Mouse (Mus musculus) heart, postnatal 10 days (tissue): ENCODE results near the gene Dcaf7. TPM values are rescaled to one million over a fixed set of nuclear protein-coding genes. Genes with fewer than 3 reads are reported as not detected.
A peak's percentile ranks its signal among the peaks of the same experiment; 100 is the strongest.
"Not testable (repeated sequence)": the region's sequence is repeated elsewhere in the genome, so short reads cannot be mapped to it uniquely, and the experiment has no call there.

Experiments used
- DNase-seq, 2 experiments: peaks; one replicate each; pipeline ENCODE4 v3.0.0; 2021
- intact Hi-C: fragments of 180-260 bp; cut with DNase I; formaldehyde crosslinking; loops from one replicate; pipeline ENCODE4 v1.15.1; 2025
- total RNA-seq, 2 experiments: library from RNA; stranded (reverse); gene quantifications; 2 replicates each; pipeline ENCODE4 v1.2.3; 2021

The Dcaf7 gene
- total RNA-seq, result 10 to 100 TPM; 54.6 to 57.6 TPM

DNA sequence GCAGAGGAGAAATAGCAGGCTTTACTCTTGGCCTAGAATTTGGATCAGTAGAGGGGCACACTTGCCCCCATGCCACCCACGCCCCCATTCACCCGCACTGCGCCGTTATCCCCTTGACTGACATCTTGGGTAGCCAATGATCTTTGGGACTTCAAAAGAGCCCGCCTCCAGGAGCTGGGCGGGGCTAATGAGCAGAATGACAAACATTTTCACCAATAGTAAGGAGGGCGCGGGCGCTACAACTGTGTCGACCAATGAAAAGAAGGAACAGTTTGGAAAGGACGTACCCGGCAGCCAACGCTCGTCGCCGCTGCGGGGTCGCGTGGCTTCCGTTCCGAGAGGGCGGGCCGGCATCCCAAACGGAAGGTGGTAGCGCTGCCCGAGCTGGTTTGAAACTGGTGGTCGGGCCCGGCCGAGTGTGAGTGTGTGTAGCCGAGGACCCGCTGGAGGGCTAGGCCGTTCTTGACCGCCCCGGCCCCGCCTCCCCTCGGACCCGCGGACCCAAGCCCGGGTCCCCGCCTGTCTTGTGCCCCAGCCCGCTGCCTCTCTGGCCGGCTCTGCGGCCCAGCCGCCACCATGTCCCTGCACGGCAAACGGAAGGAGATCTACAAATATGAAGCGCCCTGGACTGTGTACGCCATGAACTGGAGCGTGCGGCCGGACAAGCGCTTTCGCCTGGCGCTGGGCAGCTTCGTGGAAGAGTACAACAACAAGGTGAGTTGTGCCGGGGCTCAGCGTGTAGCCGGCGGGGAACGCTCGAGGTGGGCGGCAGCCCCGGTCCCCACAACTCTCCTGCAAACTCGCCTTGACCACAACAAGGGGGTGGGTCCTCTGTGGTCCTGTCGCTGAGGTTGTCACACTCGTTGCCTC, at the start of gene Dcaf7:
Gene Dcaf7 (plus strand): TSS at position 325 of the 870 bp plus-strand sequence.
- intact Hi-C loops, result no loop called here

DNA sequence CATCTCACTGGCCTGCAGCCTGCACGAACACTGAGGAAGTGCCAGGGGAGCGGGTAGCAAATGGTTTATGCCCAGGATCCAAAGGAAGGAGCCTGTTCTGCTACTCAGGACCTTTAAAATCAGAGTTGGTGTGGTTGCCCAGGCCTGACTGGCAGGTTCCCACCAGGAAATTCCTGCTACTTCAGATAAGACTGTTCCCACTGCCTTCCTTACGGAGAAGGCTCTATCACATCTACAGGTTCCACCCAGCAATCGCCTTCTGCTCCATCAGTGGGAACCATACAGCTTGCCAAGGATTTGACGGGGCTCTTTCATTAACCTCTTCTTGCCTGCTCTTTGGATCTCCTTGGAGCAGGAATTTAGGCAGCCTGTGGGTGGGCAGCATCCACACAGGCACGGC, 49.2 kb upstream of the Dcaf7 start:
- intact Hi-C loops, result no loop called here
- DNase-seq, result peak in 1 of 2 experiments; percentile 25

More for the DNA sequence above, at the start of gene Dcaf7:
- DNase-seq, result peak; percentile 98

DNA sequence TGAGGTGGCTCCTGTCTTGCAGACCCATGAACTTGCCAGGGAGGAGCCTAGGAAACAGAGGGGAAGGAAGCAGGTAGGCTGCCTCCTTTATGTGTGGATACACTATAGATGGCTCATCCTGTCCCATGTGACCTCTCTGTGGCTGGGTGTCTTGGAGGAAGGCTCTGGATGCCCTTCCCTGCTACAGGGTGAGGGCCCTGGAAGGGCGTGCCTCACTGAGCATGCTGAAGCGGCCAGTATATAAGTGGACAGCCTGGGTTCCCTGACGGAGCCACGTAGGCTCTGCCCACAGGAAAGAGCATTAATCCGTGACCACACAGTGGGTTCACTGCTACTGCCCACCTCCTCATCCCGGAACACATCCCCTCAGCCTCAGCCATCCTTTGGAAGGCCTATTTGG, 47.2 kb upstream of the Dcaf7 start:
- DNase-seq, result no peak
- intact Hi-C loops, result no loop called here

DNA sequence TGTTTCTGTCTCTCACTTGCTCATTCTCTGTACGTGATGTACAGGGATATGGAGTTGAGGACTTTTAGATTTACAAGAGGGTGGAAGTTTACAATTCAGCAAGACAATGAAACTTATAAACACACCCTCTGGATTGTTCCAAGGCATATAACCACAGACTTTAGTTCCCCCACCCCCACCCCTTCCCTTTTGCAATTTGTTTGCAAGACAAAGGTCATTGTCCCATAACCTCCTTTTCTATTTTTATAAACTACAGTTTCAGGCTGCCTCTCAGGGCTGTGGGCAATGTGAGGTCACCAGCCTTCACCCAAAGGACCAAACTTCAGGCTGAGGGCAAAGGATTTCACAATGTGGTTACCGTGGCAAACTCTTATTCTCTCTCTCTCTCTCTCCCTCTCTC, 46.4 kb upstream of the Dcaf7 start:
- intact Hi-C loops, result no loop called here
- no peak for DNase-seq

DNA sequence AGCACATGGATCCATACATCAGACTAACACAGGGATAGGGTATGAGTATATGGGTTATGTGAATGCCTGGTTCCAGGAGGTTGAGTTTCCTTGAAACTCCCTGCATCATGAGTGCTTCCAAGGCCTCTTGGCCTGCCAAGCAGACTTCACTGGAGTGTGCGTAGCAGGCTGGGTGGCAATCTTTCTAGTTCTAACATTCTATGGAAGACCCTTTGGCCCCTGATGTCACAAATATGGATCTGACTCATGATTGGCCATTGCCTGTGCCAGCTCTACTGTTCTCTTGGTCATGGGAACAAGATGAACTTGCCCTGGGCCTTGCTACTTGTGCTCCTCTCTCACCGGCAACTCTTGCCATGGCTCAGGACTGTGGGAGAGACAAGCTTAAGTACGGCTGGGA, 42.3 kb upstream of the Dcaf7 start, which contains the start of gene Ace3:
Gene Ace3 (plus strand): TSS at position 301 of the 400 bp plus-strand sequence.
- intact Hi-C loops, result no loop called here
- DNase-seq, result no peak

DNA sequence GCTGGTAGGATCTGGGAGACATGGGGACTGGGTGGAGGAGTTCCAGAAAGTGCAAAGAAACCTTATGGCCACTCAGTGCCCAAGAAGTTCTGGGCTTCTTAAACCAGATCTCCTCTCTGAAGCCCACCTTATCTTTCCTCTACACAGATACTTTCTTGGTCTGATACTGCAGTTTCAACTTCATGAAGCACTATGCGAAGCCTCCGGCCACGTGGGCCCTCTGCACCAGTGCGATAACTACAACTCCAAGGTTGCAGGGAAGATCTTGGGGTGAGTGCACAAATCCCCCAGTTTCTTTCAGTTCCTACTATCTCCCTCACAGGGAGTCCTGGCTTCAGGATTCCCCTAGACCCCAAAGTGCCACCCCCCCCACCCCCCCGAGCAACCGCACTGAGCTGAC, 36.6 kb upstream of the Dcaf7 start:
- intact Hi-C loops, result loop anchor here (2.0 to 5.0 kb wide), 2 partner anchors 27 to 77 kb away; no protein-coding TSS in a partner anchor

DNA sequence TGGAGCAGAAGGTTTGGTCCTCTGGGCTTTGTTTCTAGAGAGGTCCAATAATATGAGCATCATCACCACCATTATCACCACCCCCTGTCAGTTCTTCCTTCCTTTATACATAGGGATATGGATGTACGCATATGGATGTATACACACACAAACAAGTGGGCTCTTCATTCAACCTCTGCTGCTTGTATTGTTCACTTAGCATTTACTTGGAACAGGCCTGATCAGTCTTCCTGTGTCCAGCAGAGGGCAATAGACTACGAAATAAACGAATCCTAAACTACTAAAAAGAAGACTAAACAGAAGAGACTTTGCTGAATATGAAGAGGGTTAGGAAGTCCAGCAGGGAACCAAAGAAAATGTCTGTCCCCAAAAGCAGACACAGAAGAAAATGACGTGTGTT, 35.0 kb upstream of the Dcaf7 start:
- intact Hi-C loops, result loop anchor here (2.0 to 5.0 kb wide), 2 partner anchors 25 to 76 kb away; no protein-coding TSS in a partner anchor
- peak; percentile 36 to 43 for DNase-seq

More for the DNA sequence above, 36.6 kb upstream of the Dcaf7 start:
- DNase-seq, result no peak

DNA sequence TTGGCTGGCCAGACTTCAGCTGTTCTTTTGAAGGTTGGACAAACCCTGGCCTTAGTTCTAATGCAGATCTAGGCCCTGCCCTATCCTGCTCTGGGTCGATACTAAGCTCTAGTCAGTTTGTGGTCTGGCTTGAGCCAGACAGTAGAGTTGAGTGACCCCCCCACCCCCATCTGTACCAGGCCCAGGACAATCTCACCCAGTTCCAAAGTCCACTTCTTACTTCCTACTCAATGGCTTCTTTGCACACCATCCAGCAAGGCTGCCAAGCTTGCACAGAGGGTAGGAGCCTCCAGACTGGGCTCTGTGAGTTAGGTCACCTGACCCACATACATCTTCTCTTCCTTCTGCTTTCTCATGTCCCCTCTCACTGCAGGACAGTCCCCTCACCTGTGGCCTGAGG, 32.1 kb upstream of the Dcaf7 start:
- intact Hi-C loops, result loop anchor here (5.0 kb wide), 1 partner anchor 73 kb away; no protein-coding TSS in a partner anchor
- DNase-seq, result no peak

DNA sequence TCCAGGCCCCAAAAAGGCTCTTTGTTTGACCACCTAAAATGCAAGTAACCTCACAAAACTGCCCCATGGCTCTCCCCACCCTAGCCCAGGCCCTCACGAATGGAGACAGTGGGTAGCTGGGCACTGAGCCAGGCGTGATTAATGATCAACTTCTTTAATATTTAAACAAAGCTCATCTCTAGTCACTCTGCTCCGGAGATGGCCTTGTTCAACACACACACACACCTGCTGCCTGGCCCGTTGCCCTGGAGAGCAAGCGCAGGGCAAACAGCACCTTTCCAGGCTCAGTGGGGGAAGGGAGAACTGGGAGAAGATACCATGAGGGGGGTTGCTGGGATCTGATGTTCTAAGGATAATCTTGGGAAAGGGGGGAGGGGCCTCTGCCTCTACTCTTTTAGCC, 30.7 kb upstream of the Dcaf7 start:
- intact Hi-C loops, result no loop called here
- no peak for DNase-seq

DNA sequence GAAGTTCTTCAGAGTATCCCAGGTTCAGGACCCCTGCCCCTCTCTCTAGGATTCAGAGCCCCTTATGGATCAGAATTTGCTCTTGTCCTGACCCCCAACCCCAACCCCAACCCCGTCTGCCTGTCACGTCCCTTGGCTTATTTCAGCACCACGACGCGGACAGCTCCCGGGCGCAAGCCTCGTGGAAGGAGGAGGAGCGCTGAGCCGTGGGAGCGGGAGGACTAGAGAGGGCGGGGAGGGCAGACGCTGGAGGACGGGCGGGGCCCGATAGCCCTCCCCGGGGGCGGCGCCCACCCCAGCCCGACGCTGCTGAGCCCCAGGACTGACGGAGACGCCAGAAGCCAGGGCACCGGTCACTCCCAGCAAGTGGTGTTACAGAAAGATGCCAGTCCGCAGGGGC, 28.9 kb upstream of the Dcaf7 start, which contains the start of gene Kcnh6:
Gene Kcnh6 (plus strand): TSS at position 304 of the 400 bp plus-strand sequence.
- intact Hi-C loops, result no loop called here
- peak; percentile 80 to 89 for DNase-seq

DNA sequence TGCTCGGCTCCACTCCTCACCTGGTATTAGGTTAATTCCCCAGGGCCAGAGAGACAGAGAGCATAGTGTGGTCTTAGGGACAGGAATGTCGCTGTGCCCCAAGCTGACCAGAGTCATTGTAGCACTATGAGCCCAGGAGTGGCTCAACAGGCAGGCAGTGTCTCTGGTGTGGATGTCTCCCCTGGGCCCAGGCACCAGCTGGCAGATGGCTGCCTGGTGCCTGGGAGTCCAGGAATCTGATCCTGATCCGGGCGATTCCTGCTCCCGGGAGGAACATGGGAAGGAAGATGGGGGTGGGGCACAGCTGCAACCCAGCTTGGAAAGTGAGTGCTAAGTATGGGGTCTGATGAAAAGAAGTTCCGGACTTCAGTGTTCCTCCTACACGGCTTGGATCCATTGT, 24.0 kb upstream of the Dcaf7 start:
- DNase-seq, result no peak
- intact Hi-C loops, result no loop called here

DNA sequence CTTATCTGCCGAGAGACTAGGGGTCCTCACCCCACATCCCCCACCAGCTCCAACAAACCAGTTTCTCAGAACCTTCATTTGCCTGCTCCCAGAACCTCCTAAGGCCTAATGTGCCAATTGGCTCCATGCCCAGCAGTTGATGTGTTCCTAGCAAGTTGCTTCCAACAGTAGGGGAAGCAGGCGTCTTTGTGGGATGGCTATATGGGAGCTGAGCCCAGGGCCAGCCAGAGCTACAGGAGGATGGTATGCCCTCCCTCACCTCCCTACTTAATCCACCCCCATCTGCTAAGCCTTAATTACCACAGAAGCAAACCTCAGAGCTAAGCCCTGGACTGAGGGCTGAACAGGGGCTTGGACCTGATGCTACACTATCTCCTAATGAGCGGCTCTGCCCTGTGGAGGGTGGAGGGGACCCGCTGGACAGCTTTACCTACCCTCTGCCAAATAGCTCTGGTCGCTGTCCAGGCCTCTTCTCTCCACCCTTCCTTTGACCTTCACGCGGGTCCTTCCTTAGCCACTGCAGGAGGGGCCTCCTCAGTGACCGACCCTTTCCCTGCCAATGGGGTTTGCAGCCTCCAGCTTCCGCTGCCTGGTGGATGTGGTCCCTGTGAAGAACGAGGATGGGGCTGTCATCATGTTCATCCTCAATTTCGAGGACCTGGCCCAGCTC, 23.0 kb upstream of the Dcaf7 start:
- DNase-seq, result peak; percentile 61 to 72
- intact Hi-C loops, result no loop called here

DNA sequence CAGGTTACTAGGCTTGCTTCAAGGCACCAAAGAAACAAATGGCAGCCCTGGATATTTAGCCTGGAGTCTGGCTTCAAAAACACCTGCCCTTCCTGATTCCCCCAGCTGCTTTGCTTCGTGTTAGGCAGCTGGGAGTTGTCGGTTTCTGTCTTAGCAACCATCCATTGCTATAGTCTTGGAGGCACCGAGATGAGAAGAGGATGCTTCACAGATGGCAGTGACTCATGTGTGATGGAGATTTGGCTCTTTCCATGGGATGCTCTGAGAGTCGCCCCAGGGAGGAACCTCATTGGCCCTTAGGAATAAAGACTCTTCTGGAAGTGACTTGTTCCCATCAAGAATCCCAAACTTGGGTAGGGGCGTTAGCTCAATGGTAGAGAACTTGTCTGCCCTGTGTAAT, 20.2 kb upstream of the Dcaf7 start:
- intact Hi-C loops, result no loop called here
- DNase-seq, result no peak

DNA sequence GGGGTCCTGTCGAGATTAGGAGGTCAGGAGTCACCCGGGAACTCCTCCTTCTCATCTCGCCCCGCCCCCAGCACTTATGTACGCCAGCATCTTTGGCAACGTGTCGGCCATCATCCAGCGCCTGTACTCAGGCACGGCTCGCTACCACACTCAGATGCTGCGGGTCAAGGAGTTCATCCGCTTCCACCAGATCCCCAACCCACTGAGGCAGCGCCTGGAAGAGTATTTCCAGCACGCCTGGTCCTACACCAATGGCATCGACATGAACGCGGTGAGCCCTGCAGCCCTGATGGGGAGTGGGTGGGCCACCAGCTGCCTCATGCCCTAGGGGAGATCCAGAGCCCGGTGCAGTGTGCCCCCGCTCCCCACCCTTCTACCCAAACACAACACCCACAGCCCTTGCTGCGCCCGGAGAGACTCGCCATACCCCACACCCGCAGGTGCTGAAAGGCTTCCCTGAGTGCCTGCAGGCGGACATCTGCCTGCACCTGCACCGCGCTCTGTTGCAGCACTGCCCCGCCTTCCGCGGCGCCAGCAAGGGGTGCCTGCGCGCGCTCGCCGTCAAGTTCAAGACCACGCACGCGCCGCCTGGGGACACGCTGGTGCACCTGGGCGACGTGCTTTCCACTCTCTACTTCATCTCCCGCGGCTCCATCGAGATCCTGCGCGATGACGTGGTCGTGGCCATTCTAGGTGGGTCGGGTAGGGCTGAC, 16.5 kb upstream of the Dcaf7 start:
- DNase-seq, result no peak
- intact Hi-C loops, result no loop called here

DNA sequence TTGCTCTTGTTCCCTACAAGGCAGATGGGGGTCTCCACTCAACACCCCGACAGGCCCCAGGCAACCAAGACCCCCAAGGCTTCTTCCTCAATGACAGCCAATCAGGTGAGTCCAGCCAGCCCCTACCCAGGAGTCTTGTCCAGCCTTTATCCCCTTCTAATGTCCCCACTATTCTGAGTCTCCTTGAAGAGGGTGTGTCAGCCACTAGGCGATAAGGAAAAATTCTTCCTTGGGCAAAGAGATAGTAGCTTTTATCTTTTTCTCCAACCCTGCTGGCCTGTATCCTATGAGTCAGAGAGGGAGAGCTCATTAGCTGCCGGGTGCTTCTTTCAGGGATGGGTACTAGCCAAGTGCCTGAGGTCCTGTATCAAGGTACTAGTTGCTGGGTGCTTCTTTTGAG, 10.9 kb upstream of the Dcaf7 start:
- intact Hi-C loops, result loop anchor here (2.0 kb wide), 2 partner anchors 25 to 99 kb away; no protein-coding TSS in a partner anchor
- no peak for DNase-seq

DNA sequence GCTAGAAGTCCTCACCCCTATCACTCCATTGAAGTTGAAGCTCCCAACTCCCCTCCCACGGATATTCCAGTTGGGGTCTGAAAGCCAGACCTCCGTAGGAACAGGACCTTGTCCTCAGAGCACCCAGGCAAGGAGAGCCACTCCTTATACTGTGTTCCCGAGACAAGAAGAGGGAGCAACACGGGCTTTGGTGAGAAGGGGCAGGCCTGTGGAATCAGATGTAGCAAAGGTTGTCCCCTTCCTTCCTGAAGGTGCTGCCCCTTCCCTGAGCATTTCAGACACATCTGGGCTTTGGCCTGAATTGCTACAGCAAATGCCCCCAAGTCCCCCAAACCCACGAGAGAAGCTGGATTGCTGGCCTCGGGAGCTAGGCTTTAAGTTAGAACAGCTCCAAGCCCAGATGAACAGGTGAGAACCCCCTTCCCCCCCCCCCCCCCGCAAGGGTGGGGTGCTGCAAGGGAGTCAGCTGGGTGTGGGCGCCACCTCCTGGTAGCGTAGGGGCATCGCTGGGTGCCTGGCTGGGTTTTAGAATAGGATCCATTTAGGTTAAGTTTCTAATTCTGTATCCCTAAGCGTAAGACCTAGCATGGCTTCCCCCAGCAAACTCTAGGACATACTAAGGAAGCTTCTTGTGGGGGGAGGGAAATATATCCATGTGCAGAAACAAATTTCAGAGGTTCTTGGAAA, 10.1 kb upstream of the Dcaf7 start:
- peak; percentile 53 to 76 for DNase-seq
- intact Hi-C loops, result loop anchor here (2.0 kb wide), 2 partner anchors 26 to 100 kb away; no protein-coding TSS in a partner anchor

DNA sequence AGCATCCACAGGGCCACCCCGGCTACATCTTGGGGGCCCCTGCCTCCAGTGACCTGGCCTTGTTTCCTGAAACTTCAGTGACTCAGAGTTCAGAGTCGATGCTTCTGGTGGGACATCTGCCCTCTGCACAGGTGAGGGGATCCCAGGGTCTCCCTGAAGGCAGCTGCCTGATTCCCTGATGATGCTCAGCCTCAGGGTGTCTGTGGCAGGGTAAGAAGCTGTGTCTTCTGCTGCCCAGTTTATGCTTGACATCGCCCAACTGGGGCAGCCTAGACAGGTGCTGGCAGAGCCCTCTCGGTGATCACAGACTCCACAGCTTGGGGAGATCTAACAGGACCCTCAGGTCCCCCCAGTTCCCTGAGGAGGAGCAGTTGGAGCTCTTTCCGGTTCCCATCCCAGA, 9.1 kb upstream of the Dcaf7 start:
- intact Hi-C loops, result loop anchor here (2.0 kb wide), 2 partner anchors 27 to 101 kb away; no protein-coding TSS in a partner anchor
- DNase-seq, result no peak

DNA sequence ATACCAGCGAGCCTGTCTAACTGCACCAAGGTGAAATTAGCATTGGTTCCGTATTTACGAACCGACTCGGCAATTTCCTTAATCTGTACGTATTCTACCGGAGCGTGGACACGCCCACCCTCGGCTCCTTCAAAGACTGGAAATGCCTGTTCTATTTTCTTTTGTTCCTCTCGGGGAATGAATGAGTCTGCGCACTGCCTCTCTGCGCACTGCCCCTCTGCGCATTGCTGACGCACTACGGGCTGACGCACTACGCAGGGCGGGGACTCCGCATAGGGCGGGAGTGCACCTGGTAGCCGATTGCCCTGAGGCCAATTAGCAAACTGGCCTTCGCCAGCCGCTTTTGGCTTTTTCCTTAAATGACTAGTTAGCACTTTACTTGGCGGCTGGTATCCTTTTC, 4.6 kb upstream of the Dcaf7 start:
- DNase-seq, intact Hi-C loops: not testable (repeated sequence)

DNA sequence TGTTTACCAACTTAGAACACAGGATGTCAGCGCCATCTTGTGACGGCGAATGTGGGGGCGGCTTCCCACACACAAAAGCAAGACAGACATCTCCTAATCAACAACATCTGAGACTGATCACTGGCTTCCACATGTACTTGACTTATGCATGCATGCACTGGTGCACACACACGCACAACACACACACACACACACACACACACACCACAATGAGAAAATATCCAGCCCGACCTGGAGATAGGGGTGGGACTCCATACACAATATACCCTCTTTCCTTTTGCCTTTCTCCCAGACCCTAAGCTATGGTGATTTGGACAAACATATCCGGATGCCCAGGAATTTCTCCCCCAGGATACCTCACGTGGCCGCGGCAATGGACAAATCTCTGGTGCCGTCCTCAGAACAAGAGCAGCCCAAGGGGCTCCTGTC, 3.2 kb upstream of the Dcaf7 start:
- intact Hi-C loops, result no loop called here
- peak; percentile 34 to 35 for DNase-seq

DNA sequence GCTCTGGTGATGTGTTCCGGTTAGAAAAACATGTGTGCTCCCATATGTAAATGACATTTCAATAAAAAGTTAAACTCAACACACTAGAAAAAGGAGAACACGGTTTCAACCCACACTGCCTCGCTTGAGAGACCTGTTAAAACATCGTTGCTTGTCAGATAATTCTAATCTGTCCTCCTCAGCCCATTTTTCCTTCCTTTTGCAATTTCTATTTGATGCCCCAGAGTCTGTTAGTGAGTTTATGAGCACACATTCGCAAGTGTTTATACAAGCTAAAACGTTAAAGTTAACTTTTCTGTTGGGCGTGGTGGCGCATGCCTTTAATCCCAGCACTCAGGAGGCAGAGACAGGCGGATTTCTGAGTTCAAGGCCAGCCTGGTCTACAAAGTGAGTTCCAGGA, 1.7 kb upstream of the Dcaf7 start:
- DNase-seq, result no peak
- intact Hi-C loops, result no loop called here
